Mouse (Mus musculus) embryonic facial prominence, embryonic 15.5 days (tissue): ENCODE data around the gene Pip. TPM values are rescaled to one million over a fixed set of nuclear protein-coding genes. Genes with fewer than 3 reads are reported as not detected.

Source experiments
- ATAC-seq: fragments of 200-750 bp; cut with Nextera tagmentation; 2 replicates; pipeline ENCODE4 v1.8.0; 2017; ENCODE audit warnings: low read depth, moderate TSS enrichment; ENCODE audit not compliant: insufficient number of reproducible peaks, low FRiP score, low TSS enrichment
- H3K27ac ChIP-seq: fragments of 300-500 bp; sonication (generic); replicated peaks from 2 replicates; pipeline ENCODE4 v1.5.1; 2015; ENCODE audit warnings: mild to moderate bottlenecking, inconsistent platforms
- H3K27me3 ChIP-seq: fragments of 300-500 bp; sonication (generic); 2 replicates; pipeline ENCODE4 v1.6.1; 2015; ENCODE audit warnings: inconsistent platforms
- H3K36me3 ChIP-seq: fragments of 300-500 bp; sonication (generic); 2 replicates; pipeline ENCODE4 v1.6.1; 2015; ENCODE audit warnings: mild to moderate bottlenecking, inconsistent platforms
- H3K4me1 ChIP-seq: fragments of 300-500 bp; sonication (generic); 2 replicates; pipeline ENCODE4 v1.6.1; 2015; ENCODE audit warnings: inconsistent platforms
- H3K4me2 ChIP-seq: fragments of 300-500 bp; sonication (generic); replicated peaks from 2 replicates; pipeline ENCODE4 v1.6.1; 2015; ENCODE audit warnings: mild to moderate bottlenecking, inconsistent platforms
- H3K4me3 ChIP-seq: fragments of 300-500 bp; sonication (generic); replicated peaks from 2 replicates; pipeline ENCODE4 v1.5.1; 2015; ENCODE audit warnings: mild to moderate bottlenecking, inconsistent platforms
- H3K9ac ChIP-seq: fragments of 300-500 bp; sonication (generic); 2 replicates; pipeline ENCODE4 v1.6.1; 2015; ENCODE audit warnings: inconsistent platforms
- H3K9me3 ChIP-seq: fragments of 300-500 bp; sonication (generic); replicated peaks from 2 replicates; pipeline ENCODE4 v1.6.1; 2016; ENCODE audit warnings: inconsistent platforms
- WGBS: fragments of 180-500 bp; shearing (Covaris S2); methylation state at CpG from one replicate; pipeline ENCODE4 v1.1.7; 2015; 5-methylcytosine and 5-hydroxymethylcytosine counted together
- polyA plus RNA-seq: library from polyadenylated mRNA; unstranded; fragments of >200 nt; fragmentation: Nextera tagmentation; extraction: Ambion mirVana; gene quantifications from 2 replicates; pipeline ENCODE4 v1.2.1, GENCODE M21; 2015

The Pip gene
- not detected in 2 replicates for polyA plus RNA-seq

DNA sequence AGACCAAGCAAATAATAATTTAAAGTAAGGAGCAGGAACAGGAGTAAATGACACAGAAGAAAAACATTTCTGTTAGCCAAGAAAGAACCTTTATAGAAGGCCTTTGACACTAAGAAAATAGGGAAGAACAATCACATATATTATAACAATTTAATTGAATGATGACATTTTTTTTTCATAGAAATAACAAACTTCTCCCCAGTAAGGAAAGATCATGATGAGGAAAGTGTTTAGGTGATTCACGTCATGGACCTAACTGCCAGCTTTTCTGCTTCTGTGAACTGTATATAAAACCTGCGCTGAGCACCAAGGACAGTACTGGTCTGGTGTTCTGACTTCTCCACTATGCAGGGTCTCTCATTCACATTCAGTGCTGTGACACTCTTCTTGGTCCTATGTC is at the start of gene Pip:
Gene Pip, plus strand, starts transcription at position 301 of the 400 bp plus-strand sequence.
- Histone ChIP-seq H3K4me3 (no peak within 1 kb of the TSS), H3K27me3 (no peaks in the 10 kb centered on the region), H3K27ac (no peak within 1 kb of the TSS), H3K4me1 (no peaks in the 10 kb centered on the region), H3K9me3 (no peaks in the 10 kb centered on the region), H3K9ac (no peak within 1 kb of the TSS), H3K36me3 (no peaks in the 10 kb centered on the region), H3K4me2 (no peak within 1 kb of the TSS)
- WGBS: 85% methylated on average over 2 of the region's 2 CpGs
- ATAC-seq: no peak

DNA sequence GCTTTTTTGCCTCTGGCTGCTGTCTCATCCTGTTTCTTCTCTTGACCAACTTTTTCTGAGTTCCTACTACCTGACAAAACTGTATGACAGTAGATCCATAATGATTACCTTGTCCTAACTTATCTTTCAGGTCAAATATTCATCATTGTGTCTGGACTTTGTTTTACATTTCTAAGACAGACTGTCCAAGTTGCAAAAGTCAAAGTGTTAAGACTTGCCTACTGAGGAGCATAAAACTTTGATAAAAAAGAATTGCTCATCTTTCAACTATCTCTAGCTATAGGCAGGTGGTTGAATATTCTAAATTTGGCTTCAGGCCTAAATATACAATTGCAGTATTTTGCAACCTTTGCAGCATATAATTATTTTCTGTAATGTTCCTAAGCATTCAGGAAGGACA is 23.2 kb upstream of the Pip start:
- Histone ChIP-seq H3K27ac (no peak overlapping the region), H3K4me2 (no peak overlapping the region), H3K4me1 (no peaks in the 10 kb centered on the region), H3K27me3 (no peaks in the 10 kb centered on the region), H3K9me3 (no peaks in the 10 kb centered on the region), H3K4me3 (no peak overlapping the region), H3K36me3 (no peaks in the 10 kb centered on the region), H3K9ac (no peak overlapping the region)
- ATAC-seq: no peak

DNA sequence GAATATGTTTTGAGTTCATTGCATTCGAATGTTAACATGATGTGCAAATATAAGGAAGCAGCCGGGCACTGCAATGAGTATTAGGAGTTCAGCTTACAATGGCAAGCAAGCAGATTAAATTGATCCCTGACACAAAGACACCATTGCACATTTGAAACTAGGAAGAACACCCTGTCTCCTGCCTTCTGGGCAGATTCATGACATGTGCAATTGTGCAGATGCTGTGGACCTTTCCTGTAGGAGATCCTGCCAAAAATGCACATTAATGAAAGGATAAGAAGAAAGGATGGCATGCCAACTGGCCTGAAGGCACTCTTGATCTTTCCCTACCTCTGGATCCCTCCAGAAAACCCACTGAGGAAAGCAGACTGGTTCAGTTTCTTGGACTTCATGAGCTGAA is 17.8 kb upstream of the Pip start:
- no peak overlapping the region for H3K9ac ChIP-seq
- H3K4me1 ChIP-seq: no peaks in the 10 kb centered on the region
- H3K4me2 ChIP-seq: no peak overlapping the region
- H3K36me3 ChIP-seq: no peaks in the 10 kb centered on the region
- H3K9me3 ChIP-seq: no peaks in the 10 kb centered on the region
- no peak for ATAC-seq
- H3K27me3 ChIP-seq: no peaks in the 10 kb centered on the region
- no peak overlapping the region for H3K4me3 ChIP-seq
- 78% methylated on average over 2 of the region's 2 CpGs for WGBS
- no peak overlapping the region for H3K27ac ChIP-seq

DNA sequence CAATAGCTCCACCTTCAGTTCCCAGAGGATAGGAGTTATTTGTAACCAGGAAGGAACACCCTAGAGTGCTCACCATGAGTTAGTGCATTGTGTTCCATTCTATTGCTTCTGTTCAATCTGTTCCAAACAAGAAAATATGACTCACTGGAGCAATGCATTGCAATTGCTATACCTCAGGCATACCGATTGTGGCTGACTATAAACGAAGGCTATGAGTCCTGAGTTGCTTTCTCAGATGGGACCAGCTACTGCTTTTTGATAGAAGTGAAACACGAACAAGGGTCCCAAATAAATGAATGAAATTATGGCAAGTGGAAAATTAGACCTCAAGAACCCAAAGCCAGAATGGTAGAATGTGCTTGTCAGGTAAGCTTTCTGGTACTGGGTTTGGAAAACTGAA is 5.4 kb downstream of the Pip start, which contains the start of gene Sval2:
Gene Sval2, plus strand, starts transcription at position 301 of the 400 bp plus-strand sequence.
- Histone ChIP-seq H3K4me1 (no peaks in the 10 kb centered on the region), H3K36me3 (no peaks in the 10 kb centered on the region)

DNA sequence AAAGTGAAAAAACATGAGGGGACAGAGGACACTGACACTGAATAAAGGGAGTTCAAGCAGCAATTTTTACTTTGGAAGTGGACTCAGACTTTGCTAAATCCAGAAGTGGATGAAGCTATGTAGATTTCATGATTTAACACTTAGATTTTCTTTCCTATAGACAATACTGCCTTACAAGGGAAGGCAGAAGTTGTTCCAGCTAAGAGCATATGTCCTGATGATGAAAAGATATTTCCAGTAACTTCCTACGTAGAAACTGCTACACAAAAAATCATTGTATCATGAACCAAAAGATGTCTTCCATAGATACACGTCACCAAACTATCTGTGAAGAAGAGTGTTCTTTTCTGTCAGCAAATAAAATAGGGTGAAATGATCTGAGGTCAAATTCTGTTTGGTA is 16.7 kb downstream of the Pip start:
- WGBS: 67% methylated on average over 2 of the region's 2 CpGs
- no peaks in the 10 kb centered on the region for H3K27me3 ChIP-seq
- no peak overlapping the region for H3K4me2 ChIP-seq
- no peak for ATAC-seq
- no peaks in the 10 kb centered on the region for H3K4me1 ChIP-seq
- H3K9ac ChIP-seq: no peak overlapping the region
- H3K27ac ChIP-seq: no peak overlapping the region
- H3K36me3 ChIP-seq: no peaks in the 10 kb centered on the region
- H3K4me3 ChIP-seq: no peak overlapping the region
- H3K9me3 ChIP-seq: no peaks in the 10 kb centered on the region

More for the DNA sequence above, 5.4 kb downstream of the Pip start, which contains the start of gene Sval2:
- WGBS: 88% methylated on average over 3 of the region's 3 CpGs
- Histone ChIP-seq H3K27ac (no peak within 1 kb of the TSS), H3K27me3 (no peaks in the 10 kb centered on the region), H3K4me3 (no peak within 1 kb of the TSS), H3K9ac (no peak within 1 kb of the TSS), H3K9me3 (no peaks in the 10 kb centered on the region), H3K4me2 (no peak within 1 kb of the TSS)
- ATAC-seq: no peak

Other genes starting within 250 kb of the Pip start
- 27.4 and 28.4 TPM in 2 replicates for gene Ephb6, start 242.1 kb upstream of the Pip start, polyA plus RNA-seq
- gene Trpv6, start 211.1 kb upstream of the Pip start, polyA plus RNA-seq: 1.8 and 2.0 TPM in 2 replicates
- not detected in 2 replicates for gene Trpv5, start 166.8 kb upstream of the Pip start, polyA plus RNA-seq
- not detected in 2 replicates for gene Llcfc1, start 163.1 kb upstream of the Pip start, polyA plus RNA-seq
- gene Kel, start 143.2 kb upstream of the Pip start, polyA plus RNA-seq: 0.81 and 0.94 TPM in 2 replicates
- gene Olfr459, start 72.4 kb upstream of the Pip start, polyA plus RNA-seq: not detected in 2 replicates
- not detected in 2 replicates for gene Sval2, start 5.5 kb downstream of the Pip start, polyA plus RNA-seq
- gene Sval1, start 104.1 kb downstream of the Pip start, polyA plus RNA-seq: not detected in 2 replicates
- not detected in 2 replicates for gene Sval3, start 120.6 kb downstream of the Pip start, polyA plus RNA-seq
- gene Sva, start 190.9 kb downstream of the Pip start, polyA plus RNA-seq: not detected in 2 replicates